Mouse (Mus musculus) T-helper 1 cell (primary cell): ENCODE data around the gene Lnpk.

Experiments
- in situ Hi-C: fragments of 300-600 bp; cut with MboI, MseI; formaldehyde crosslinking; loops from one replicate; pipeline ENCODE4 v1.15.1; 2025; ENCODE audit warnings: high pct_unique_total_duplicates

Lnpk gene

GRCm38 (mm10) chr2:74491426-74491825, 87.8 kb downstream of the Lnpk start:
- in situ Hi-C loops, result no loop called here

- in situ Hi-C loops, result no loop called here
These were observed 89.0 kb downstream of the Lnpk start for GRCm38 (mm10) chr2:74490186-74490585.

- in situ Hi-C loops, result no loop called here
These were observed 90.8 kb downstream of the Lnpk start for GRCm38 (mm10) chr2:74488443-74488842.

GRCm38 (mm10) chr2:74482651-74483050, 96.6 kb downstream of the Lnpk start:
- in situ Hi-C loops, result no loop called here

- in situ Hi-C loops, result no loop called here
These were observed 97.1 kb downstream of the Lnpk start for GRCm38 (mm10) chr2:74482086-74482485.
